Mouse (Mus musculus) retina, postnatal 1 day (tissue): ENCODE data around the gene Olfr1225.
"Not testable (repeated sequence)": the region's sequence is repeated elsewhere in the genome, so short reads cannot be mapped to it uniquely, and the experiment has no call there.

Source experiments
- DNase-seq: peaks from one replicate; pipeline ENCODE4 v3.0.0-alpha.2; 2012

Olfr1225 gene

DNA sequence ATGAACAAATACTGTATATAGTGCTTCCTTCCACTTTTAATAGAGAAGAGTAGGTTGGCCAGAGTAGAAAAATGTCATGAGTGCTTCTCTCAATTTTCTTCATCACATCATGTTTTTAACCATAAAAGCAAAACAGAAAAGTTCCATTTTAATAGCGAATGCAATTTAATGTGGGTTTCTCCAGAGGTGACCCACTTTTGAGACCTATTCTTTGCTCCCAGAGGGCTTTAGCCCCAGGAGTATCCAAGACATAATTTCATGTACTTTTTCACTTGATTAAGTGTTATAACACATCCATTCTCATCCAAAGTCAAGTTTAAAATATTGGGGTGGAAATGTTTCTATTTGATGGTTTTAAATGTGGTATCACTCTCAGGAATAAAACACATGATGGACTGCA is at the start of gene Olfr1225:
Olfr1225 (minus strand) TSS at position 101 of the 400 bp plus-strand sequence.
- no peak for DNase-seq

- no peak for DNase-seq
Measured at GRCm38 (mm10) chr2:89199948-89200347, 25.5 kb upstream of the Olfr1225 start, which contains the start of gene Olfr1226. Gene Olfr1226, minus strand, starts transcription at chr2:89200048.

GRCm38 (mm10) chr2:89196325-89196982 is 22.0 kb upstream of the Olfr1225 start:
- DNase-seq, result no peak

DNA sequence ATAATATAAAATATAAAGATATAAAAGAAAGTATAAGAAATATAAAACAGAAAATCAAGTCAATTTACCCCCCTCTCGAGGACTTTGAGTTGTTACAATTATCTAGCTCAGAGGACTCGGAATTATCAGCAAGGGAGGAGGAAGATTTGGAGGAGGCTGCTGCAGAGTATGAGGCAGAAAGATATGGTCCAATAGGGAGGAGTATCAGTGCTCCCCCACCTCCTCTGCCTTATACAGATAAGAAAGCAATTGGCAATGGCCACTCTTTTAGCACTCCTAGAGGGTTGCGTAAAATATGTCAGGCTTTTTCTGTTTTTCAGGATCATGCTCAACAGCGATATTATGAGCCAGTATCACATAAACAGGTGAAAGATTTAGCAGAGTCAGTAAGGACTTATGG is 9.8 kb downstream of the Olfr1225 start:
- not testable (repeated sequence) for DNase-seq

DNA sequence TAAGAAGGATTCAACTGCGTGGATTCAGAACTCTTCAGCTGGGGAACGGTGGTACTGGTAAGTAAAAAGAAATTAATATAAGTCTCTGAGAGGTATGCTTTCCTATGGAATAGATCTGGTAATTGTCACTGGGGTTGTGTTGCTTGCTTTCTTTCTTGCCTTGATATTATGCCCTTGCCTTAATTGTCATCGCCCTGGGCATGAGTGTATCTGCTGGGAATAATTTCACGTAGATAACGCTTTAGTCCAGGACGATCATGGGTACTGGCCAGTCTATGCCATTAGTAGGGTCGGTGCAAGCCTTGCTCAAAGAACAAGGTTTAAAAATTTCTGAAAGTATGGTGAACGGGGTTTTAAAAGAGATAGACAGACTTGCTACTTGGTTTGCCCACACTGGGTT is 10.5 kb downstream of the Olfr1225 start, which contains the start of gene Olfr1224-ps1:
Olfr1224-ps1 (minus strand) TSS at position 101 of the 400 bp plus-strand sequence.
- DNase-seq, result not testable (repeated sequence)

GRCm38 (mm10) chr2:89151460-89151859 is 23.0 kb downstream of the Olfr1225 start, which contains the start of gene Olfr1223:
Gene Olfr1223, minus strand, starts transcription at chr2:89151560.
- no peak for DNase-seq

DNA sequence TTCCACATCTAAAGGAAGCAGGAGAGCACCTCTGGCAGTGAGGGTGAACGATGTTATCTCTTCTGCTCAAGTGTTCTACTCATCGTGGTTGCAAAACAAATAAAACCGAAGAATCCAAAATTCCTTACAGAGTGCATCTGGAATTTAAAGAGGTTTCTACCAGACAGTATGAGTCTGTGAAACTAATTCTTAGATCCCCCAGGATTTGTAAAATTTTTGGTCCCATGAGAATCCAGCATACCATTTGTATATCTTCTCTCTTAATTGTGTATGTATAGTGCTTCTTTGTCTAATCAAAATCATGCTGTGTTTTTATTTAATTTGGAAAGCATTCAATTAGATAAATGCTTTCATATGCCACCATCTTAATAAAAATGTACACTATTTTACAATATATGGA is 41.5 kb downstream of the Olfr1225 start, which contains the start of gene Olfr1222:
Olfr1222 (minus strand) TSS at position 101 of the 400 bp plus-strand sequence.
- DNase-seq, result no peak
